Mouse (Mus musculus) left cerebral cortex, adult 8-10 months (tissue): ENCODE results near the gene Stk11ip. TPM values are rescaled to one million over a fixed set of nuclear protein-coding genes. Genes with fewer than 3 reads are reported as not detected.

Source experiments
- DNase-seq, 2 experiments: peaks; one replicate each; pipeline ENCODE4 v3.0.0; 2022; ENCODE audit warnings: low spot score in 2 of 2
- total RNA-seq, 4 experiments: library from RNA; stranded (reverse); gene quantifications; 2 replicates each; pipeline ENCODE4 v1.2.4; 2022

Gene Stk11ip
- total RNA-seq, 4 experiments from 2014 or later, result 28.0 to 34.1 (median 32.2) TPM

- DNase-seq, result no peak
These were observed 17.4 kb downstream of the Stk11ip start for GRCm38 (mm10) chr1:75538597-75539190.

DNA sequence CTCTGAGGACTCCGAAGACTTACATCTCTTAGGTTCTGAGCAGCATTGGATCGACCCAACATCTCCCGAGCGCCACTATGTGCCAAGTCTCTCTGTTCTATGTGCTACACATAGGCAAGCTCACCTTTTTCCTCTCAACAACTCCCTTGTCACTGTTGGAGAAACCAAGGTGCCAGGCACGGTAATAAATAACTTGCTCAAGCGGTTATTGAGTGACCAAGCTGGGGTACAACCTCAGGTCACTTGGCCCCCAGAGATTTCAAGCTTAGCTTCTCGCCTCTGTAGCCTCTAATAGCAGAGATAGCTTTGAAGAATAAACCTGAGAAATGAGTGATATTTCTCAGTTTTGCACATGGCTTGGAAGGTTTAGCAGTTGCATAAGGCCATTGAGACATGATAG is 20.2 kb downstream of the Stk11ip start:
- no peak for DNase-seq

DNA sequence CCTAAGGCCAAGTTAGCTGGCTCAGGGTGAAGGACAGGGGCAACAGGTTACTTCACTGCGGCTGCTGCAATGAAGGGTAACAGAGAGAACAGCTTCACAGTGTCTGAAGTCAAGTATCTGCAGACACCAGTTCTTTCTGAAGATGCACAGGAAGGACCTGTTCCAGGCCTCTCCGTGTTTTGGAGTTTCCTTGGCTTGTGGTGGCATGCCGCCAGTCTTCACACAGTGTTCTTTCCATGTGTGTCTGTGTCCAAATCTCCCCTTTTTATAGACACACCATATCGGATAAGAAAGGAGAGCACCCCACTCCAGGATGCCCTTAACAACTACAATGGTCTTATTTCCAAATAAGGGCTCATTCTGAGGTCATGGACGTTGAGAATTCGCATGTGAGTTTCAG is 23.0 kb downstream of the Stk11ip start:
- DNase-seq, result no peak

DNA sequence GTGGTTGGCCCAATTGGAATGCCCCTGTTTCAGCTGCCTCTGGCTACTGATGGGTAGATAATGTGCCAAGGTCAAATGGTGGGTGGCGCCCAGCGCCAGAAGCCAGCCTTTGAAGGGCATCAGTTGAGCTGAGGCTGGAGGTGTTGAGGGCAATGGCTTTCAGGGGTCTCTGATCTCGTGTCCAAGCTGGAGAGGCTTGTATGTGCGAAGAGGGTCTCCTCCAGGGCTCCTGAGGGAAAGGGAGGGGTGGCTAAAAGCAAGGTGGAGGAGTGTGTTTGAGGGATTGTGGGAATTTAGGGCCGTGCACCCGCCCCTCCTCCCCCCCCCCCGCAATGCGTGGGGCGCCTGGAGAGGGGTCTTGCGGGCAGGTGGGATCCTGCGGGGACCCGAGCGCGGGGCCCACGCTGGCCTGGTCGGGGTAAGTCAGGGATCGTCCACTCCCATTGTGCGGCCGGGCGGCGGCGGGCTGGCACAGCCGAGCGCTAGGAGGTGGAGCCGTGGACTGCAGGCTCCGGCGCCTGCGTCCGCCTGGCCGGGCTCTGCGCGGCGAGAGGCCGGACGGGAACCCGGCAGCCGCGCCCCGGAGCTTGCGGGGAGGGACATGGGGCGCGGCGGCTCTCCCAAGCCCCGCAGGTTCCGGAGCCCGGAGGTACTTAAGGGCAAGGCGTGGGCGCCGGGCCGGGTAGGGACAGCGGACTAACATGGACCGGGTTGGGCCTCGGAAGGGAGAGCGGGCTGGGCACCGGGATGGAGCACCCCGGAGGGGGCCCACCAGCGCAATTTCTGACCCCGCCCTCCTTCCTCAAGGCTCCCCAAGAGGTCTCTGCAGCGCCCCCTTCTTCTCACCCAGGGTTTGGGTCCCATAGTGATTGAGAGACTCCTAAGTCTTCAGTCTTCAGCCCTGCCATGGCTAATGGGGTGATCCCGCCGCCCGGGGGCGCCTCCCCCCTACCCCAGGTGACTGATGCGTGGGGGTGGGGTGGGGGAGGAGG is 24.9 kb downstream of the Stk11ip start, which contains the start of gene Slc4a3:
Gene Slc4a3, plus strand, starts transcription at position 302 of the 992 bp plus-strand sequence.
- peak in 1 of 2 experiments; percentile 58 for DNase-seq

- DNase-seq, result no peak
These were observed 26.0 kb downstream of the Stk11ip start for GRCm38 (mm10) chr1:75547351-75547750.

GRCm38 (mm10) chr1:75548083-75548482 is 26.8 kb downstream of the Stk11ip start:
- no peak for DNase-seq

- no peak for DNase-seq
These were observed 27.5 kb downstream of the Stk11ip start for GRCm38 (mm10) chr1:75548871-75549270.

- DNase-seq, result no peak
These were observed 28.3 kb downstream of the Stk11ip start for GRCm38 (mm10) chr1:75549289-75550279.

GRCm38 (mm10) chr1:75550586-75550985 is 29.3 kb downstream of the Stk11ip start:
- no peak for DNase-seq

DNA sequence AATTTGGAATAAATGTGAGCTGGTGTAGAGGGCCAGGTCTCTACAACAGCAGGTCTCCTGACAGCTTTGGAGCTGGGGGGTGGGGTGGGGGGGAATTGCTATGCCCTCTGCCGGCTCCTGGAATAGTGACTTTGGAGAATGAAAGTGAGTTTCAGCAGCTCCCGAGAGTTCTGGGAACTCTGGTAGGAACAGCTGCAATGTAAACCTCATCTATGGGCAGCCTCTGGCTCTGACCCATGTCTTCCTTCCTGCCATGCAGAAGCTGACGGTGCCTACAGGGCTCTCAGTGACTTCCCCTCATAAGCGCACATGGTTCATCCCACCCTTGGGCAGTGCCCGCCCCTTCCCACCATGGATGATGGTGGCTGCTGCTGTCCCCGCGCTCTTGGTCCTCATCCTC is 34.4 kb downstream of the Stk11ip start:
- DNase-seq, result peak in 1 of 2 experiments; percentile 33

DNA sequence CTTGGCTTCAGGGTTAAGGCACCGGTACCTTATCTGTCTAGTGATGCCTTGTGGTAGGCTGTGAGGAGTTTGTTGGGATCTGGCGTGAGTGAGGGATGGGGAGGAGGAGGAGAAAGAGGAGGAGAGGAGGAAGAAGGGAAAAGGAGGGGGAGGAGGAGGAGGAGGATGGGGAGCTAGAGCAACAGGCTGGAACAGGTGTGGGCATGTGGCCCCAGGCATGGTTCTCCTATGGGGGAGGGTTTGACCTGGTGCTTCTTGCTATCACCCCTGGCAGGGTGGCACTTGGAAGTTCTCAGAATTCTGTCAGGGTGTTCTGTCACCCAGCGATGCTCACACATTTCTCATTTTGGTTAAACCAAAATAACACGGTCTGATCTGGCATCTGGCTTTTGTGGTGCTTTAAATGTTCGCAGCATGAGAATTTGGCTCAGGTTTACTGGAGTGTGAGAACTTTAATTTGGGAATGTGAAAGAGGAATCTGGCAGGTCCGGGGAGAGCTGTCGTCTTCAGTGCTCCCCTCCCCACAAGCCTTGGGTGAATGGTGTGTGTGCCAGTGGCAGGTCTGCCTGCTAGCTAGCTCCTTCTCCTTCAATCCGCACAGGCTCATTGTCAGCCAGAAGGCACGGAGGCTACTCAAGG is 34.9 kb downstream of the Stk11ip start:
- peak in 1 of 2 experiments; percentile 67 for DNase-seq

- no peak for DNase-seq
These were observed 35.7 kb downstream of the Stk11ip start for GRCm38 (mm10) chr1:75557041-75557440.

DNA sequence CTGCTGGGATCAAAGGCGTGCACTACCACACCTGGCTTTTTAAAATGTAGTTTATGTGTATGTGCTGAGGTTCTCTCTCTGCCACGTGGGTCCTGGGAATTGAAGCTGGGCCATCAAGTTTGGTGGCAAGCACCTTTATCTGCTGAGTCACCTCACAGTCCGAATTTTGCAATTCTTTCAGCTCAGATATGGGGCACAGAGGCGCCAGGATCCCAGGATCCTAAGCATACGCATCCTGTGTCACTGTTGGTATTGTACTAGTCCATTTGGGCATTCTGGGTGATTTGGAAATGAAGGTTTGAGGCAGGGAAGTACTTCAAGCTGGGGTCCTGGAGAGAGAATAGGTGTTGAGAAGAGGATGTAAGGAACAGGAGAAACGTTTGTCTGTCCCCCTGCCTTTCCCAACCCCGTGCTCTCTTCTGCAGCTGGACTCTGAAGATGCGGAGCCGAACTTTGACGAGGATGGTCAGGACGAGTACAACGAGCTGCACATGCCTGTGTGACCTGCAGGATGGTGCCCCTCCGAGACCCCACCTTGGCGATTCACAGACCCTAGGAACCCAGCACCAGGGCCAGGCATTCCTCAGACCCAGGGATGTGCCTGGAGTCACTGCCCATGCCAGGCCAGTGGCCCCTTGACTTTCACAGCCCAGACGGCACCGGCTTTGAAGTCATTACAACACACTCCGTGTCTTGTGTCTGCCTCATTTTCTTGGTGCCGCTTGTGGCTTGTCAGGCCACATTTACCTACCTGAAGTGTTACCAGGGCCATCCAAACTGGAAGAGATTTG is 37.3 kb downstream of the Stk11ip start:
- DNase-seq, result peak in 1 of 2 experiments; percentile 28

GRCm38 (mm10) chr1:75559212-75559925 is 38.0 kb downstream of the Stk11ip start:
- peak; percentile 92 to 93 for DNase-seq

DNA sequence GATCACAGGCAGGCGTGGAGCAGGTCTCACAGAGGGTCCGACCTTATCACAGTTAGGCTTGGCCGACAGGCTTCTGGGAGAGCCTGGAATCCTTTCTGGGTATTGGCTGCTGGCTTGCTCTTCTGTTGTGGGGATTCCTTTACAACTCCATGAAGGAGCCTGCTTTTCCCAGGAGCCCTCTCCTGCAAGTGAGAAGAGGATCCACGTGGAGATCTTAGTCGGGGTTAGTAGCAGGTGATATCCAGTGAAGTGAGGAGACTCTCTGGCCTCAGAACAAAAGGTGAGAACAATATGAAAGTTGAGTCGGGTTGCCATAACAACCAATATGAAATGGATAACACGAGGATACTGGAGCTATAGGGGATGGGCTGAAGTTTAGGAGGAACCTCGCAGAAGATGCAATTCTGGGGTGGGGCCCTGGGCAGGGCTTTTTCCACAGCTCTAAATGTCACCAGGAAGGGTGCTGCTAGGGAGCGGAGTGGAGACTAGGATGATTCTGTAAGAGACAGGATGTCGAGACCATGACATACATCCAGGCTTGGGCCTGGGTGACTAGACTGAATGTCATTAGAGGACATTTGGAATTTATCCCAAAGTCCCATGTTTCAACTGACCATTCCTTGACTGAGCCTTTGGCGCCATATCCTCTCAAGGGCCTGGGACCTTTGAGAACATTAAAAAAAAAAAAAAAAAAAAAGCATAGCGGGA is 39.0 kb downstream of the Stk11ip start:
- no peak for DNase-seq

- no peak for DNase-seq
These were observed 40.0 kb downstream of the Stk11ip start for GRCm38 (mm10) chr1:75561221-75561897.

GRCm38 (mm10) chr1:75561898-75562238 is 40.5 kb downstream of the Stk11ip start:
- no peak for DNase-seq

DNA sequence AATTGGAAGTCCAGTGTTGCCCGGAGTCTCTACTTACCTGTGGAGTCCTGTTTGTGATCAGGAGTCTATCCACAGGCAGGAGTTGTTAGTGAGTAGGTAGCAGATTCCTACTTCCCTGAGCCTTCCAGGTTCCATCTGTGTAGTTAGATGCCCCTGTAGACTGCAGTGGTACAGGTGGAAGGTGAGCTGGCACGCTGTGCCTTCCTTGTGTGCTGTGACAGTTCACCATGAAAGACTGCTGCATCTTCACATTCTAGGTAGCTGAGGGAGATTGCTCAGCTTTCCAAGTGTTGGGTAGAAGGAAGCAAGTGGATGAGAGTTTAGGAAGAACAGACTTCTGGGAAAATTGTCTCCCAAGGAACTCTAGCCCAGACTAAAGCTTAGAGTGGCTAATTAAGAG is 42.8 kb downstream of the Stk11ip start:
- no peak for DNase-seq
